Mouse (Mus musculus) liver, embryonic 16.5 days (tissue): Measurements from ENCODE around the gene B3gnt3. TPM values are rescaled to one million over a fixed set of nuclear protein-coding genes. Genes with fewer than 3 reads are reported as not detected.

Source experiments
- ATAC-seq: fragments of 200-750 bp; cut with Nextera tagmentation; 2 replicates; pipeline ENCODE4 v1.8.0; 2017; ENCODE audit warnings: low read depth, mild to moderate bottlenecking, moderate number of reproducible peaks, moderate library complexity
- H3K27ac ChIP-seq: fragments of 300-500 bp; sonication (generic); 2 replicates; pipeline ENCODE4 v1.5.1; 2014; ENCODE audit warnings: mild to moderate bottlenecking, low read length
- H3K27me3 ChIP-seq: fragments of 300-500 bp; sonication (generic); 2 replicates; pipeline ENCODE4 v1.6.1; 2014; ENCODE audit warnings: low read depth, low read length, mixed read lengths; ENCODE audit not compliant: control insufficient read depth, insufficient read depth
- H3K36me3 ChIP-seq: fragments of 300-500 bp; sonication (generic); 2 replicates; pipeline ENCODE4 v1.6.1; 2014; ENCODE audit warnings: mild to moderate bottlenecking; ENCODE audit not compliant: control insufficient read depth, insufficient read depth
- H3K4me1 ChIP-seq: fragments of 300-500 bp; sonication (generic); 2 replicates; pipeline ENCODE4 v1.6.1; 2014; ENCODE audit warnings: low read depth, low read length, mixed read lengths; ENCODE audit not compliant: control insufficient read depth
- H3K4me2 ChIP-seq: fragments of 300-500 bp; sonication (generic); 2 replicates; pipeline ENCODE4 v1.6.1; 2014; ENCODE audit warnings: low read depth, low read length, mixed read lengths
- H3K4me3 ChIP-seq: fragments of 300-500 bp; sonication (generic); 2 replicates; pipeline ENCODE4 v1.5.1; 2014; ENCODE audit warnings: low read depth, mild to moderate bottlenecking, low read length
- H3K9ac ChIP-seq: fragments of 300-500 bp; sonication (generic); 2 replicates; pipeline ENCODE4 v1.6.1; 2014; ENCODE audit warnings: low read depth, low read length
- H3K9me3 ChIP-seq: fragments of 300-500 bp; sonication (generic); replicated peaks from 2 replicates; pipeline ENCODE4 v1.6.1; 2016; ENCODE audit warnings: low read length; ENCODE audit not compliant: control insufficient read depth
- WGBS: fragments of 180-500 bp; shearing (Covaris S2); extraction: QIAGEN DNeasy Blood & Tissue Kit; methylation state at CpG from one replicate; pipeline ENCODE4 v1.1.7; 2014; ENCODE audit not compliant: insufficient replicate concordance; 5-methylcytosine and 5-hydroxymethylcytosine counted together
- polyA plus RNA-seq: library from polyadenylated mRNA; unstranded; fragments of >200 nt; fragmentation: Nextera tagmentation; extraction: Ambion mirVana; gene quantifications from 2 replicates; pipeline ENCODE4 v1.2.1, GENCODE M21; 2015

The B3gnt3 gene
- polyA plus RNA-seq, 1 experiment from 2014 or later: 5.5 TPM

- no peak overlapping the region for H3K4me3 ChIP-seq
- H3K4me2 ChIP-seq: no peak overlapping the region
- peaks cover 74% of the 10 kb centered on the region for H3K27me3 ChIP-seq
- no peaks in the 10 kb centered on the region for H3K36me3 ChIP-seq
- no peak overlapping the region for H3K9ac ChIP-seq
- no peak for ATAC-seq
- H3K9me3 ChIP-seq: no peaks in the 10 kb centered on the region
- WGBS: 59% methylated on average over 29 of the region's 29 CpGs
- H3K4me1 ChIP-seq: no peaks in the 10 kb centered on the region
- H3K27ac ChIP-seq: no peak overlapping the region
Measured at GRCm38 (mm10) chr8:71685573-71685972, 16.0 kb downstream of the B3gnt3 start.

- Histone ChIP-seq H3K9me3 (no peaks in the 10 kb centered on the region), H3K4me2 (no peak overlapping the region), H3K4me1 (no peaks in the 10 kb centered on the region), H3K27me3 (peaks cover 65% of the 10 kb centered on the region), H3K36me3 (no peaks in the 10 kb centered on the region), H3K27ac (no peak overlapping the region), H3K4me3 (no peak overlapping the region), H3K9ac (no peak overlapping the region)
- 66% methylated on average over 10 of the region's 10 CpGs for WGBS
- ATAC-seq: no peak
Measured at GRCm38 (mm10) chr8:71684701-71685100, 16.9 kb downstream of the B3gnt3 start.

- Histone ChIP-seq H3K4me3 (no peak overlapping the region), H3K4me2 (no peak overlapping the region), H3K9me3 (no peaks in the 10 kb centered on the region), H3K9ac (no peak overlapping the region), H3K27me3 (peaks cover 47% of the 10 kb centered on the region), H3K36me3 (no peaks in the 10 kb centered on the region), H3K27ac (no peak overlapping the region), H3K4me1 (peaks cover under 1% of the 10 kb centered on the region; the same call in 1 of the 2 replicates)
- no peak for ATAC-seq
- 74% methylated on average over 12 of the region's 12 CpGs for WGBS
Measured at GRCm38 (mm10) chr8:71682832-71683231, 18.8 kb downstream of the B3gnt3 start.

GRCm38 (mm10) chr8:71681369-71681915 is 20.1 kb downstream of the B3gnt3 start:
- H3K4me3 ChIP-seq: no peak overlapping the region
- no peak for ATAC-seq
- H3K9me3 ChIP-seq: no peaks in the 10 kb centered on the region
- peaks cover 33% of the 10 kb centered on the region for H3K27me3 ChIP-seq
- 59% methylated on average over 18 of the region's 18 CpGs for WGBS
- H3K4me1 ChIP-seq: peaks cover 8% of the 10 kb centered on the region
- H3K27ac ChIP-seq: no peak overlapping the region
- no peak overlapping the region for H3K9ac ChIP-seq
- H3K36me3 ChIP-seq: no peaks in the 10 kb centered on the region
- H3K4me2 ChIP-seq: no peak overlapping the region

GRCm38 (mm10) chr8:71680471-71680870 is 21.1 kb downstream of the B3gnt3 start:
- Histone ChIP-seq H3K27me3 (peaks cover 24% of the 10 kb centered on the region), H3K4me3 (no peak overlapping the region), H3K36me3 (no peaks in the 10 kb centered on the region), H3K4me1 (peaks cover 14% of the 10 kb centered on the region), H3K4me2 (no peak overlapping the region), H3K9me3 (no peaks in the 10 kb centered on the region), H3K9ac (no peak overlapping the region), H3K27ac (no peak overlapping the region)
- no peak for ATAC-seq
- 58% methylated on average over 21 of the region's 21 CpGs for WGBS

GRCm38 (mm10) chr8:71679550-71680168 is 21.9 kb downstream of the B3gnt3 start:
- H3K27ac ChIP-seq: no peak overlapping the region
- H3K4me1 ChIP-seq: peaks cover 14% of the 10 kb centered on the region
- peak overlapping the region; percentile 23 for H3K4me3 ChIP-seq
- H3K9ac ChIP-seq: no peak overlapping the region
- 60% methylated on average over 46 of the region's 46 CpGs for WGBS
- peaks cover 17% of the 10 kb centered on the region for H3K27me3 ChIP-seq
- H3K36me3 ChIP-seq: no peaks in the 10 kb centered on the region
- H3K4me2 ChIP-seq: peak overlapping the region; percentile 38
- no peaks in the 10 kb centered on the region for H3K9me3 ChIP-seq
- ATAC-seq: no peak

GRCm38 (mm10) chr8:71679116-71679515 is 22.5 kb downstream of the B3gnt3 start:
- H3K9me3 ChIP-seq: no peaks in the 10 kb centered on the region
- H3K9ac ChIP-seq: no peak overlapping the region
- no peak overlapping the region for H3K4me2 ChIP-seq
- ATAC-seq: no peak
- no peak overlapping the region for H3K27ac ChIP-seq
- H3K4me1 ChIP-seq: peaks cover 14% of the 10 kb centered on the region
- 70% methylated on average over 16 of the region's 16 CpGs for WGBS
- H3K36me3 ChIP-seq: no peaks in the 10 kb centered on the region
- peak overlapping the region; percentile 23; the same call in 1 of the 2 replicates for H3K4me3 ChIP-seq
- peaks cover 13% of the 10 kb centered on the region for H3K27me3 ChIP-seq

GRCm38 (mm10) chr8:71678216-71678615 is 23.4 kb downstream of the B3gnt3 start:
- no peak overlapping the region for H3K9ac ChIP-seq
- H3K4me3 ChIP-seq: no peak overlapping the region
- WGBS: 71% methylated on average over 4 of the region's 4 CpGs
- no peak for ATAC-seq
- H3K9me3 ChIP-seq: no peaks in the 10 kb centered on the region
- H3K4me2 ChIP-seq: no peak overlapping the region
- no peaks in the 10 kb centered on the region for H3K36me3 ChIP-seq
- peaks cover 8% of the 10 kb centered on the region; the same call in 1 of the 2 replicates for H3K27me3 ChIP-seq
- H3K4me1 ChIP-seq: peaks cover 14% of the 10 kb centered on the region
- H3K27ac ChIP-seq: no peak overlapping the region

- Histone ChIP-seq H3K9ac (no peak overlapping the region), H3K4me1 (peaks cover 14% of the 10 kb centered on the region), H3K9me3 (no peaks in the 10 kb centered on the region), H3K27me3 (peaks cover 8% of the 10 kb centered on the region; the same call in 1 of the 2 replicates), H3K4me3 (no peak overlapping the region), H3K27ac (no peak overlapping the region; the same call in 1 of the 2 replicates), H3K36me3 (no peaks in the 10 kb centered on the region), H3K4me2 (peak overlapping the region; percentile 86; the same call in 1 of the 2 replicates)
- ATAC-seq: no peak
Measured at GRCm38 (mm10) chr8:71677555-71677954, 24.0 kb downstream of the B3gnt3 start.
